Mouse (Mus musculus): ENCODE data around the gene Rars2. TPM values are rescaled to one million over a fixed set of nuclear protein-coding genes. Genes with fewer than 3 reads are reported as not detected.

The Rars2 gene
- total RNA-seq (2023) = 10 to 100 TPM; 13.1 to 15.1 TPM

GRCm38 (mm10) chr4:34614630-34615094 is at the start of gene Rars2, which contains the start of gene Orc3:
TSS of gene Rars2 (plus strand) at chr4:34614957.
TSS of gene Orc3 (minus strand) at chr4:34614944.

GRCm38 (mm10) chr4:34686874-34687567 is 72.3 kb downstream of the Rars2 start, which contains the start of gene Slc35a1:
TSS of gene Slc35a1 (minus strand) at chr4:34687438.

Other genes with a start within 250 kb of the Rars2 start
- gene Akirin2, start 64.0 kb upstream of the Rars2 start, total RNA-seq (2023) = 10 to 100 TPM; 69.1 to 73.2 TPM
- 10 to 100 TPM; 50.0 to 51.4 TPM for gene Orc3, start within 50 bp of the Rars2 start, total RNA-seq (2023)
- 10 to 100 TPM; 13.4 to 18.9 TPM for gene Slc35a1, start 72.5 kb downstream of the Rars2 start, total RNA-seq (2023)
- not detected for gene Cfap206, start 115.2 kb downstream of the Rars2 start, total RNA-seq (2023)
- gene Gm136, start 141.3 kb downstream of the Rars2 start, total RNA-seq (2023) = not detected
- 1 to 10 TPM; 6.1 to 7.1 TPM for gene Smim8, start 163.5 kb downstream of the Rars2 start, total RNA-seq (2023)

All from monocyte, adult 59 days (primary cell).